10 mouse cellular contexts compared by ENCODE assay signal in the genomic region with DNA sequence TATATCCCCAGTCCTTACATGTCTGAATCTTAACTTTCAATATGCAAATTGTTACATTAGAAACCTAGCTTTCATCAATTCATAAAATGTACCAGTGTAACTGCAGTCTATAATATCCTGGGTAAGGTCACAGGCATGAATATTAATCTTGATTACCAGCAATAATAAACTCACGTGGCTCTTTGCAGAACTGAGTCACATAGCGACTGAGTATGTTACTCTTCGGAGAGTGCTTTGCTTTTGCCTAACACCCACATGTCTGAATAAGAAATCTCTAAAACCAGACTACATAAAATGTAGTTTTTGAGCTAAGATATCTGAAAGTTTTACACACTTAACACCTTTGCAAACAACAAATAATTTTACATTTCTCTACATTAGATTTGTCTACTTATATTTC. TPM values are rescaled to one million over a fixed set of nuclear protein-coding genes. Genes with fewer than 3 reads are reported as not detected.
DNase-seq lines count a peak whose midpoint lies in the region; ATAC-seq and TF ChIP-seq lines count a peak whose summit lies in the region.
"Had no signal": no experiment of that assay in that cellular context is flagged by ENCODE, and none has a peak within 500 bp of the region (broad histone marks: within the 10 kb centered on the region; RNA-seq: fewer than 3 reads in every experiment).

No protein-coding gene starts in this region.

- no peak overlapping the region for H3K9ac ChIP-seq in heart, embryonic 12.5 days
- H3K9ac ChIP-seq in liver, embryonic 14.5 days (replicated peaks) = peak overlapping the region; percentile 73
- H3K9ac ChIP-seq in forebrain, embryonic 15.5 days (replicated peaks) = no peak overlapping the region

- H3K36me3 ChIP-seq in heart, embryonic 12.5 days = no peaks in the 10 kb centered on the region
- H3K36me3 ChIP-seq in liver, embryonic 14.5 days (replicated peaks; ENCODE audit: control insufficient read depth, insufficient read depth, low read depth) = peaks cover 7% of the 10 kb centered on the region; the same call in 1 of the 2 replicates
- no peaks in the 10 kb centered on the region for H3K36me3 ChIP-seq in forebrain, embryonic 15.5 days

- TF ChIP-seq EP300 in liver, embryonic 14.5 days (IDR thresholded peaks at IDR 0.05; ENCODE audit: low read depth) = 0 out of 2 replicates have a peak, but pooled peaks have one; percentile 3

- no peak for TF ChIP-seq CTCF in cortical plate, adult 2 months (IDR thresholded peaks at IDR 0.05; ENCODE audit: extremely low read depth, insufficient read depth, low read length)
- TF ChIP-seq CTCF in liver, embryonic 14.5 days (IDR thresholded peaks at IDR 0.05; ENCODE audit: low read depth) = no peak

- WGBS in heart, embryonic 12.5 days = 65% methylated on average over 3 of the region's 3 CpGs
- 33% methylated on average over 3 of the region's 3 CpGs for WGBS in liver, embryonic 14.5 days (ENCODE audit: insufficient replicate concordance)
- WGBS in forebrain, embryonic 15.5 days = 77% methylated on average over 3 of the region's 3 CpGs

- H3K4me3 ChIP-seq in heart, embryonic 12.5 days = peak overlapping the region; percentile 44
- H3K4me3 ChIP-seq in cortical plate, adult 2 months (ENCODE audit: insufficient read depth, low read length) = peak overlapping the region; percentile 27; the same call in 1 of the 2 replicates
- peak overlapping the region; percentile 14 to 55; a peak in 3 of 4 replicates for H3K4me3 ChIP-seq in liver, embryonic 14.5 days (ENCODE audit: insufficient read depth in 1 of 2, low read depth in 2 of 2, low read length in 2 of 2)
- H3K4me3 ChIP-seq in forebrain, embryonic 15.5 days = no peak overlapping the region
- H3K4me3 ChIP-seq: myocyte had no signal

- no peaks in the 10 kb centered on the region for H3K9me3 ChIP-seq in heart, embryonic 12.5 days (replicated peaks)
- H3K9me3 ChIP-seq in liver, embryonic 14.5 days (ENCODE audit: control insufficient read depth, low read length) = no peaks in the 10 kb centered on the region
- H3K9me3 ChIP-seq in forebrain, embryonic 15.5 days = no peaks in the 10 kb centered on the region

- H3K4me2 ChIP-seq in heart, embryonic 12.5 days = peak overlapping the region; percentile 66
- H3K4me2 ChIP-seq in liver, embryonic 14.5 days (ENCODE audit: low read depth) = peak overlapping the region; percentile 93
- H3K4me2 ChIP-seq in forebrain, embryonic 15.5 days (replicated peaks) = no peak overlapping the region

- peak overlapping the region; percentile 50; the same call in 1 of the 2 replicates for H3K27ac ChIP-seq in heart, embryonic 12.5 days (ENCODE audit: poor library complexity, severe bottlenecking)
- H3K27ac ChIP-seq in cortical plate, adult 2 months (ENCODE audit: insufficient read depth, low read length) = no peak overlapping the region
- H3K27ac ChIP-seq in liver, embryonic 14.5 days = peak overlapping the region; percentile 91
- no peak overlapping the region for H3K27ac ChIP-seq in forebrain, embryonic 15.5 days (replicated peaks)

- H3K27me3 ChIP-seq in heart, embryonic 12.5 days (replicated peaks) = no peaks in the 10 kb centered on the region
- H3K27me3 ChIP-seq in liver, embryonic 14.5 days (ENCODE audit: control insufficient read depth, insufficient read depth, low read length) = no peaks in the 10 kb centered on the region
- H3K27me3 ChIP-seq in forebrain, embryonic 15.5 days = no peaks in the 10 kb centered on the region

- no peak for TF ChIP-seq POLR2A in cortical plate, adult 2 months (IDR thresholded peaks at IDR 0.05; ENCODE audit: extremely low read depth, insufficient read depth, low read length)

- DNase-seq in heart, adult 8-10 months (ENCODE audit: low spot score) = no peak
- peak; percentile 30 for DNase-seq in CD4-positive, CD25-positive, alpha-beta regulatory T cell, adult 2 months (ENCODE audit: low read depth, low spot score)
- no peak for DNase-seq in liver, embryonic 14.5 days (ENCODE audit: low read depth in 3 of 3, low spot score in 3 of 3)
- no peak for DNase-seq in frontal cortex, adult 2 months (ENCODE audit: extremely low spot score in 1 of 2, low spot score in 1 of 2)
- no peak for DNase-seq in thymus, postnatal 10 days (ENCODE audit: low spot score in 2 of 2)

- peaks cover 45% of the 10 kb centered on the region for H3K4me1 ChIP-seq in heart, embryonic 12.5 days (replicated peaks)
- peaks cover 8% of the 10 kb centered on the region; the same call in 1 of the 2 replicates for H3K4me1 ChIP-seq in cortical plate, adult 2 months (ENCODE audit: control insufficient read depth, insufficient read depth, low read length)
- peaks cover 54 to 70% of the 10 kb centered on the region in 2 experiments for H3K4me1 ChIP-seq in liver, embryonic 14.5 days (replicated peaks; ENCODE audit: control insufficient read depth in 2 of 2, insufficient read depth in 2 of 2, low read length in 1 of 2)
- H3K4me1 ChIP-seq in forebrain, embryonic 15.5 days = peaks cover 24% of the 10 kb centered on the region

- no peak for ATAC-seq in heart, embryonic 12.5 days (ENCODE audit: insufficient number of reproducible peaks, low FRiP score)
- ATAC-seq in liver, embryonic 14.5 days (ENCODE audit: insufficient read depth) = no peak
- ATAC-seq in forebrain, embryonic 15.5 days (replicated peaks) = no peak
- ATAC-seq: forebrain, embryonic 16.5 days had no signal

RNA-seq across cellular contexts. Expression of a gene that starts 22.4 kb away (rescaled TPM):
- 74.8 and 77.4 TPM in 2 replicates for polyA plus RNA-seq in heart, embryonic 12.5 days (2016; fragmentation: Nextera tagmentation; extraction: Ambion mirVana)
- total RNA-seq in heart, adult 8-10 months (2022) = 10 to 100 TPM; 71.9 to 85.2 (median 79.4) TPM
- polyA plus RNA-seq in cortical plate, adult 2 months (2012; rRNA removed) = 52.6 and 54.6 TPM in 2 replicates
- 55.6 and 84.0 TPM in 2 replicates for polyA plus RNA-seq in liver, embryonic 14.5 days (2012; rRNA removed)
- polyA plus RNA-seq in liver, embryonic 14.5 days (2014; fragmentation: Nextera tagmentation; extraction: Ambion mirVana) = 255 and 257 TPM in 2 replicates
- polyA plus RNA-seq in frontal cortex, adult 2 months (2012; rRNA removed) = 44.5 and 52.0 TPM in 2 replicates
- 150 and 159 TPM in 2 replicates for polyA plus RNA-seq in forebrain, embryonic 15.5 days (2015; fragmentation: Nextera tagmentation; extraction: Ambion mirVana)

RNA-seq across cellular contexts. Expression of a gene that starts 22.5 kb away (rescaled TPM):
- polyA plus RNA-seq in heart, embryonic 12.5 days (2016; fragmentation: Nextera tagmentation; extraction: Ambion mirVana) = 0.10 and 0.12 TPM in 2 replicates
- total RNA-seq in heart, adult 8-10 months (2022) = under 1 TPM in 1 of 4 experiments, not detected in 3; 0.22 TPM
- 0.26 and 0.35 TPM in 2 replicates for polyA plus RNA-seq in cortical plate, adult 2 months (2012; rRNA removed)
- 0.10 and 0.13 TPM in 2 replicates for polyA plus RNA-seq in liver, embryonic 14.5 days (2012; rRNA removed)
- polyA plus RNA-seq in liver, embryonic 14.5 days (2014; fragmentation: Nextera tagmentation; extraction: Ambion mirVana) = 0.11 and 0.28 TPM in 2 replicates
- polyA plus RNA-seq in frontal cortex, adult 2 months (2012; rRNA removed) = 0.28 and 0.34 TPM in 2 replicates
- polyA plus RNA-seq in forebrain, embryonic 15.5 days (2015; fragmentation: Nextera tagmentation; extraction: Ambion mirVana) = 0.29 and 0.43 TPM in 2 replicates

Comparison
In these comparisons a context has a peak if more than half of its experiments do, and no peak if none do; other contexts are left out.
1. H3K27ac ChIP-seq: peak in heart, embryonic 12.5 days (single experiment) and liver, embryonic 14.5 days (single experiment); none in cortical plate, adult 2 months (single experiment) and forebrain, embryonic 15.5 days (single experiment).